Mouse (Mus musculus) CH12.LX (cell line): Measurements from ENCODE around the gene Tmsb10.

Source experiments
- CHD2 ChIP-seq: IDR thresholded peaks from 2 replicates; pipeline ENCODE4 v1.6.1; 2011; ENCODE audit warnings: low read length, improper control_type of control experiment
- CTCF ChIP-seq, 2 experiments: IDR thresholded peaks in 1 of 2; conservative IDR thresholded peaks in 1 of 2; 2 replicates each; pipeline ENCODE4 v1.5.1; 2011 to 2012; ENCODE audit warnings: low read depth in 2 of 2, low read length in 2 of 2, improper control_type of control experiment in 1 of 2, inconsistent platforms in 1 of 2, mild to moderate bottlenecking in 1 of 2, moderate library complexity in 1 of 2
- EP300 ChIP-seq: IDR thresholded peaks from 2 replicates; pipeline ENCODE4 v1.6.1; 2011; ENCODE audit warnings: low read length, improper control_type of control experiment
- HCFC1 ChIP-seq: IDR thresholded peaks from 2 replicates; pipeline ENCODE4 v1.6.1; 2012; ENCODE audit warnings: low read depth, mild to moderate bottlenecking, inconsistent platforms, low read length, improper control_type of control experiment
- MAX ChIP-seq: IDR thresholded peaks from 2 replicates; pipeline ENCODE4 v1.6.1; 2011; ENCODE audit warnings: low read length, improper control_type of control experiment
- NRF1 ChIP-seq: IDR thresholded peaks from 2 replicates; pipeline ENCODE4 v1.6.1; 2014; ENCODE audit warnings: low read depth, mild to moderate bottlenecking, inconsistent platforms, low read length, improper control_type of control experiment, moderate library complexity
- POLR2A ChIP-seq: IDR thresholded peaks from 2 replicates; pipeline ENCODE4 v1.6.1; 2011; ENCODE audit warnings: low read depth, mild to moderate bottlenecking, improper control_type of control experiment, low read length
- RAD21 ChIP-seq: IDR thresholded peaks from 2 replicates; pipeline ENCODE4 v1.6.1; 2011; ENCODE audit warnings: low read depth, mild to moderate bottlenecking, low read length, improper control_type of control experiment, moderate library complexity
- UBTF ChIP-seq: IDR thresholded peaks from 2 replicates; pipeline ENCODE4 v1.6.1; 2012; ENCODE audit warnings: low read depth, mild to moderate bottlenecking, inconsistent platforms, low read length, improper control_type of control experiment, moderate library complexity
- ZMIZ1 ChIP-seq: IDR thresholded peaks from 2 replicates; pipeline ENCODE4 v1.6.1; 2012; ENCODE audit warnings: low read depth, mild to moderate bottlenecking, inconsistent platforms, low read length, improper control_type of control experiment

GRCm38 (mm10) chr6:72954786-72955185, 3.8 kb downstream of the Tmsb10 start:
- no peak for TF ChIP-seq CHD2
- TF ChIP-seq UBTF = no peak
- no peak for TF ChIP-seq RAD21
- TF ChIP-seq CTCF (conservative IDR thresholded peaks at IDR 0.05 in 1 of 2, IDR thresholded peaks at IDR 0.05 in 1 of 2; ENCODE audit: low read depth in 2 of 2, low read length in 2 of 2) = no peak
- TF ChIP-seq NRF1 = no peak
- no peak for TF ChIP-seq MAX
- no peak for TF ChIP-seq HCFC1
- no peak for TF ChIP-seq EP300
- no peak for TF ChIP-seq ZMIZ1
- no peak for TF ChIP-seq POLR2A
